Mouse (Mus musculus) limb, embryonic 13.5 days (tissue): ENCODE results near the gene Traf3ip2. TPM values are rescaled to one million over a fixed set of nuclear protein-coding genes. Genes with fewer than 3 reads are reported as not detected.

Experiments used
- ATAC-seq: fragments of 200-750 bp; cut with Nextera tagmentation; 2 replicates; pipeline ENCODE4 v1.8.0; 2017; ENCODE audit warnings: low read depth, moderate number of reproducible peaks, moderate TSS enrichment; ENCODE audit not compliant: low FRiP score
- H3K27ac ChIP-seq: fragments of 300-500 bp; sonication (generic); 2 replicates; pipeline ENCODE4 v1.5.1; 2015; ENCODE audit warnings: inconsistent platforms, mild to moderate bottlenecking, moderate library complexity
- H3K27me3 ChIP-seq: fragments of 300-500 bp; sonication (generic); 2 replicates; pipeline ENCODE4 v1.6.1; 2015; ENCODE audit warnings: mild to moderate bottlenecking, inconsistent platforms
- H3K36me3 ChIP-seq: fragments of 300-500 bp; sonication (generic); 2 replicates; pipeline ENCODE4 v1.6.1; 2015; ENCODE audit warnings: inconsistent platforms, mild to moderate bottlenecking, moderate library complexity
- H3K4me1 ChIP-seq: fragments of 300-500 bp; sonication (generic); 2 replicates; pipeline ENCODE4 v1.6.1; 2015; ENCODE audit warnings: inconsistent platforms
- H3K4me2 ChIP-seq: fragments of 300-500 bp; sonication (generic); replicated peaks from 2 replicates; pipeline ENCODE4 v1.6.1; 2015; ENCODE audit warnings: inconsistent platforms, mild to moderate bottlenecking, moderate library complexity
- H3K4me3 ChIP-seq: fragments of 300-500 bp; sonication (generic); 2 replicates; pipeline ENCODE4 v1.5.1; 2015; ENCODE audit warnings: moderate library complexity, mild to moderate bottlenecking, inconsistent platforms
- H3K9ac ChIP-seq: fragments of 300-500 bp; sonication (generic); 2 replicates; pipeline ENCODE4 v1.6.1; 2015; ENCODE audit warnings: mild to moderate bottlenecking, inconsistent platforms
- H3K9me3 ChIP-seq: fragments of 300-500 bp; sonication (generic); 2 replicates; pipeline ENCODE4 v1.6.1; 2016; ENCODE audit warnings: inconsistent platforms
- WGBS: fragments of 180-500 bp; shearing (Covaris S2); methylation state at CpG from one replicate; pipeline ENCODE4 v1.1.7; 2015; 5-methylcytosine and 5-hydroxymethylcytosine counted together
- polyA plus RNA-seq: library from polyadenylated mRNA; unstranded; fragments of >200 nt; fragmentation: Nextera tagmentation; extraction: Ambion mirVana; gene quantifications from 2 replicates; pipeline ENCODE4 v1.2.1, GENCODE M21; 2015

The Traf3ip2 gene
- polyA plus RNA-seq, 1 experiment from 2014 or later = 8.5 TPM

GRCm38 (mm10) chr10:39640817-39641226, 28.1 kb downstream of the Traf3ip2 start:
- H3K4me3 ChIP-seq = no peak overlapping the region
- H3K27ac ChIP-seq = no peak overlapping the region
- H3K4me1 ChIP-seq = peaks cover 27% of the 10 kb centered on the region
- no peaks in the 10 kb centered on the region for H3K27me3 ChIP-seq
- no peak overlapping the region for H3K4me2 ChIP-seq
- WGBS = 17% methylated on average over 4 of the region's 4 CpGs
- no peaks in the 10 kb centered on the region for H3K9me3 ChIP-seq
- peaks cover 11% of the 10 kb centered on the region for H3K36me3 ChIP-seq
- ATAC-seq = peak; percentile 60
- H3K9ac ChIP-seq = no peak overlapping the region

GRCm38 (mm10) chr10:39645789-39646628, 33.3 kb downstream of the Traf3ip2 start:
- no peak overlapping the region for H3K4me2 ChIP-seq

GRCm38 (mm10) chr10:39646629-39647019, 33.9 kb downstream of the Traf3ip2 start:
- H3K27ac ChIP-seq = 0 out of 2 replicates have a peak overlapping the region, but pooled peaks have one; percentile 22
- 29% methylated on average over 14 of the region's 14 CpGs for WGBS
- no peak overlapping the region for H3K9ac ChIP-seq

More at GRCm38 (mm10) chr10:39645789-39646628, 33.3 kb downstream of the Traf3ip2 start:
- no peaks in the 10 kb centered on the region for H3K27me3 ChIP-seq
- H3K4me1 ChIP-seq = peaks cover 16% of the 10 kb centered on the region
- 0 out of 2 replicates have a peak overlapping the region, but pooled peaks have one; percentile 22 for H3K27ac ChIP-seq
- H3K36me3 ChIP-seq = peaks cover 20% of the 10 kb centered on the region
- H3K4me3 ChIP-seq = no peak overlapping the region
- ATAC-seq = no peak
- H3K9ac ChIP-seq = no peak overlapping the region
- WGBS = 44% methylated on average over 6 of the region's 6 CpGs
- no peaks in the 10 kb centered on the region for H3K9me3 ChIP-seq

DNA sequence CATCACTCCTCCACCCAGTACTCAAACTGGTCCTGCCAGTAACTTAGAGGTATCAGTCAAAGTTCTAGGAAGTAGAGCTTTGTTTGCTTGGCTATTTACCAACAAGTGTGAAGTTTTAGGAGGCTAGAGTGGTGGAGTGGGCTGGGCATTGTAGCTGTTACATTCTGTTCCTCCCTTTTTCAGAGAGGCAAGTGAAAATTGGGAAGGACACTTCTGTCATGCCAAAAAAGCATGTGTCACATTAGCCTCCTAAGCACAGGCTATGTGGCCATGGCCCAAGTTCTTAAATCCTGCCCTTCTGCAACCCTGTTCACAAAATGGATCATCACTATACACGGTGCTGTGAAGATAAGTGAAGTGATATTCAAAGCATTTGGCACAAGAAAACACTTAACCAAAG, 34.4 kb downstream of the Traf3ip2 start:
- ATAC-seq = no peak
- no peak overlapping the region for H3K9ac ChIP-seq

More at GRCm38 (mm10) chr10:39646629-39647019, 33.9 kb downstream of the Traf3ip2 start:
- Histone ChIP-seq H3K9me3 (no peaks in the 10 kb centered on the region), H3K27me3 (no peaks in the 10 kb centered on the region), H3K4me2 (no peak overlapping the region), H3K36me3 (peaks cover 24% of the 10 kb centered on the region), H3K4me3 (no peak overlapping the region), H3K4me1 (peaks cover 14% of the 10 kb centered on the region)
- ATAC-seq = no peak

GRCm38 (mm10) chr10:39648278-39648677, 35.5 kb downstream of the Traf3ip2 start:
- no peak overlapping the region for H3K9ac ChIP-seq
- H3K4me2 ChIP-seq = no peak overlapping the region
- H3K9me3 ChIP-seq = no peaks in the 10 kb centered on the region
- H3K4me3 ChIP-seq = no peak overlapping the region
- H3K4me1 ChIP-seq = peaks cover 15% of the 10 kb centered on the region
- H3K27me3 ChIP-seq = no peaks in the 10 kb centered on the region
- H3K36me3 ChIP-seq = peaks cover 29% of the 10 kb centered on the region
- WGBS = 92% methylated on average over 3 of the region's 3 CpGs
- no peak overlapping the region for H3K27ac ChIP-seq
- ATAC-seq = no peak

More for the DNA sequence above, 34.4 kb downstream of the Traf3ip2 start:
- Histone ChIP-seq H3K4me2 (no peak overlapping the region), H3K4me1 (peaks cover 14% of the 10 kb centered on the region), H3K27ac (no peak overlapping the region), H3K36me3 (peaks cover 29% of the 10 kb centered on the region), H3K27me3 (no peaks in the 10 kb centered on the region), H3K4me3 (no peak overlapping the region), H3K9me3 (no peaks in the 10 kb centered on the region)
- WGBS = 81% methylated on average over 1 of the region's 1 CpGs

- ATAC-seq = no peak
- Histone ChIP-seq H3K9me3 (no peaks in the 10 kb centered on the region), H3K36me3 (peaks cover 29% of the 10 kb centered on the region), H3K4me3 (no peak overlapping the region), H3K4me2 (no peak overlapping the region), H3K27me3 (no peaks in the 10 kb centered on the region), H3K27ac (no peak overlapping the region), H3K4me1 (peaks cover 28% of the 10 kb centered on the region), H3K9ac (no peak overlapping the region)
- 93% methylated on average over 3 of the region's 3 CpGs for WGBS
These were observed 36.8 kb downstream of the Traf3ip2 start for GRCm38 (mm10) chr10:39649550-39649949.

DNA sequence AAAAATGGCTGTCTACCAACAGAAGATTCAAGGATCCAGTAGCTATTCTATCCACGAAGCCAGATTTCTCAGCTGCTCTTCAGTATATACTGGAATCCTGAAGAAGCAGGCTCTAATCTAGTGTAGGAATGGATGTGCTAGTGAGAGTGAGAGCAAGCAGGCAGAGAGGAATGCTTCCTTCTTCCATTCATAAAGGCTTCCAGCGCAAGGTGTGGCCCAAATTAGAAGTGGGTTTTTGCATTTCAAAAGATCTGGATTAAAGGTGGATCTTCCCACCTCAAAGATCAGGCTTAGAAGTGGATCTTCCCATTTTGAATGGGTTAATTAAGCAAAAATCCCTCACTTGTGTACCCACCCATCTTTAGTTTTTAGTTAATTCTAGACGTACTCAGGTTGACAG, 37.6 kb downstream of the Traf3ip2 start:
- Histone ChIP-seq H3K9me3 (no peaks in the 10 kb centered on the region), H3K4me1 (peaks cover 29% of the 10 kb centered on the region), H3K36me3 (peaks cover 29% of the 10 kb centered on the region), H3K4me2 (no peak overlapping the region), H3K4me3 (no peak overlapping the region), H3K9ac (no peak overlapping the region), H3K27ac (no peak overlapping the region), H3K27me3 (no peaks in the 10 kb centered on the region)
- 93% methylated on average over 3 of the region's 3 CpGs for WGBS
- no peak for ATAC-seq

- Histone ChIP-seq H3K4me2 (peak overlapping the region; percentile 15), H3K4me1 (peaks cover 32% of the 10 kb centered on the region), H3K9me3 (no peaks in the 10 kb centered on the region), H3K4me3 (no peak overlapping the region), H3K36me3 (peaks cover 24% of the 10 kb centered on the region), H3K9ac (peak overlapping the region; percentile 20; the same call in 1 of the 2 replicates), H3K27ac (peak overlapping the region; percentile 71), H3K27me3 (no peaks in the 10 kb centered on the region)
- ATAC-seq = peak; percentile 85
- 10% methylated on average over 8 of the region's 8 CpGs for WGBS
These were observed 41.3 kb downstream of the Traf3ip2 start for GRCm38 (mm10) chr10:39654001-39654416.

- H3K4me2 ChIP-seq = peak overlapping the region; percentile 29
- no peak overlapping the region for H3K9ac ChIP-seq
- 20% methylated on average over 5 of the region's 5 CpGs for WGBS
- H3K27ac ChIP-seq = peak overlapping the region; percentile 83
- H3K4me3 ChIP-seq = no peak overlapping the region
- no peaks in the 10 kb centered on the region for H3K36me3 ChIP-seq
- no peaks in the 10 kb centered on the region for H3K27me3 ChIP-seq
- no peaks in the 10 kb centered on the region for H3K9me3 ChIP-seq
- peaks cover 46% of the 10 kb centered on the region for H3K4me1 ChIP-seq
- ATAC-seq = 0 out of 2 replicates have a peak, but pooled peaks have one; percentile 12
These were observed 46.2 kb downstream of the Traf3ip2 start for GRCm38 (mm10) chr10:39658901-39659410.

- H3K4me3 ChIP-seq = no peak overlapping the region
- peak overlapping the region; percentile 83 for H3K27ac ChIP-seq
- ATAC-seq = peak; percentile 93
- no peaks in the 10 kb centered on the region for H3K27me3 ChIP-seq
- 5% methylated on average over 11 of the region's 11 CpGs for WGBS
- 0 out of 2 replicates have a peak overlapping the region, but pooled peaks have one; percentile 13 for H3K9ac ChIP-seq
- peak overlapping the region; percentile 29 for H3K4me2 ChIP-seq
- peaks cover 39% of the 10 kb centered on the region for H3K4me1 ChIP-seq
- H3K9me3 ChIP-seq = no peaks in the 10 kb centered on the region
- H3K36me3 ChIP-seq = no peaks in the 10 kb centered on the region
These were observed 46.9 kb downstream of the Traf3ip2 start for GRCm38 (mm10) chr10:39659411-39660268.

DNA sequence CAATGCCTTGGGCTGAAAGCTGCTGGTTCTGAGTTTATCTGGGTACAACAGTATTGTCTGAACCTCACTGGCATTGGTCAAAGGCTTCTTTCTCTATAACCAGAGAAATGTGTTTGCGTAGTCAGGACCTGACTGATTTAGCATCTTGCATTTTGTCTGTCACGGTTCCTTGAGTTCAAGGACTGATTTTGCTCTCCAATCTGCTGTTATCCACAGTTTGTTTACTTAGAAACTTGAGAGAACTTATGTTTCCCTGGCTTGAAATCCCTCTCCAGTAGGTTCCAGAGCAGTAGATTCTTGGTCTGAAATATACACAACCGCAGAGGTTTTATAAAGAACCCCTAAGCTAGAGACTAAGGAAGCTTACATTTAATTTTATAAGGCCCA, 47.5 kb downstream of the Traf3ip2 start:
- no peak overlapping the region for H3K9ac ChIP-seq
- H3K4me2 ChIP-seq = peak overlapping the region; percentile 29; the same call in 1 of the 2 replicates
- ATAC-seq = no peak
- H3K27ac ChIP-seq = peak overlapping the region; percentile 83
- no peak overlapping the region for H3K4me3 ChIP-seq
- peaks cover 44% of the 10 kb centered on the region for H3K4me1 ChIP-seq
- H3K36me3 ChIP-seq = no peaks in the 10 kb centered on the region
- 59% methylated on average over 3 of the region's 3 CpGs for WGBS
- H3K27me3 ChIP-seq = no peaks in the 10 kb centered on the region
- H3K9me3 ChIP-seq = no peaks in the 10 kb centered on the region
